Mouse (Mus musculus) ES-E14 (cell line): ENCODE results near the gene Tedc2.

Experiments
- CHD2 ChIP-seq: IDR thresholded peaks from 2 replicates; pipeline ENCODE4 v1.6.1; 2014; ENCODE audit warnings: mild to moderate bottlenecking, low read depth, low read length, inconsistent platforms
- HCFC1 ChIP-seq: IDR thresholded peaks from 2 replicates; pipeline ENCODE4 v1.6.1; 2012; ENCODE audit warnings: low read length, inconsistent platforms, borderline replicate concordance; ENCODE audit not compliant: insufficient read depth
- MAFK ChIP-seq: IDR thresholded peaks from 2 replicates; pipeline ENCODE4 v1.6.1; 2014; ENCODE audit warnings: mild to moderate bottlenecking, low read depth, low read length, inconsistent platforms; ENCODE audit not compliant: insufficient read depth
- ZC3H11A ChIP-seq: IDR thresholded peaks from 2 replicates; pipeline ENCODE4 v1.6.1; 2012; ENCODE audit warnings: low read depth, mild to moderate bottlenecking, inconsistent platforms, low read length, borderline replicate concordance
- ZNF384 ChIP-seq: IDR thresholded peaks from 2 replicates; pipeline ENCODE4 v1.6.1; 2012; ENCODE audit warnings: low read depth, low read length, inconsistent platforms

GRCm38 (mm10) chr17:24252329-24252728 lies 31.7 kb upstream of the Tedc2 start:
- TF ChIP-seq CHD2: no peak
- no peak for TF ChIP-seq ZC3H11A
- TF ChIP-seq MAFK: no peak
- peak; percentile 77 for TF ChIP-seq ZNF384
- TF ChIP-seq HCFC1: no peak
